Comparison of ENCODE assay signal across 20 mouse cellular contexts in the genomic region with DNA sequence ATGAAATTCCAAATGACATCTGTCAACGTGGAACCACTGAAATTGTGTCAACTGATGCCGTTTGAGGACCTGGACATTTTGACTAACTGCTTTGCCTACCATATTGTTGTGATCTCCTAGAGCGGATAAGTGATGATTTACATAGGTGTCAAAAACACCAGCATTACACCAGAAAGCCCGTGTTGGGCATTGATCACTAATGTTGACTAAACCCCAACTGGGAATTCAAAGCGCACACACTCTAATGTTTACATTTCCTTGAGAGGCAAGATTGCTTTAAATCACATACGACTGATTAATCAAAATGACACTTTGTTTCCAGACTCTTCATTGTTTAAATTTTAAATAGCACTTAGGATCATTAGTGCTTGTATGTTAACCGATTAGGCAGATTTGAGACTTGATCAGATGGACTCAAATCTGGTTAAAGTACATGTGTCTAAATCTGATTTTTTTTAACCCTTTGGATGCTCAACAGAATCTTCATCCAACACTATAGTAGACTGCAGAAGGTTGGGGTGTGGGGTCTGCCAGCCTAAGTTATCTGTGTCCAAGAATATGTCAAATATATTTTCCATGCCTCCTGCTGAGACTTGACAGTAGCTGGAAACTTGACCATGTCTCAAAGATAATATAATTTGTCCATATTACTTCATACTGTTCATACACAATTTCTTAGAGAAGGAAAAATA.
DNase-seq lines count a peak whose midpoint lies in the region; ATAC-seq lines count a peak whose summit lies in the region.
"Had no signal": no experiment of that assay in that cellular context is flagged by ENCODE, and none has a peak within 500 bp of the region (broad histone marks: within the 10 kb centered on the region; RNA-seq: fewer than 3 reads in every experiment).

No protein-coding gene starts in this region.

- DNase-seq in forebrain, embryonic 14.5 days (ENCODE audit: low spot score), result peak; percentile 33
- no peak for DNase-seq in forebrain, embryonic 11.5 days (ENCODE audit: low spot score)
- peak; percentile 83 for DNase-seq in midbrain, embryonic 11.5 days (ENCODE audit: low spot score, missing footprints)
- no peak for DNase-seq in adrenal gland, postnatal 36 days
- DNase-seq: adrenal gland, postnatal 10 days; cerebellum, adult 18-20 months; cerebellum, adult 9-11 months; cerebellum, postnatal 36 days; gastrocnemius, adult 2 months; gastrocnemius, postnatal 25 days; heart, postnatal 10 days; heart, postnatal 4 days; kidney, adult 11 months had no signal

- H3K4me3 ChIP-seq in forebrain, embryonic 14.5 days (ENCODE audit: low read depth, low read length), result no peak overlapping the region
- H3K4me3 ChIP-seq in forebrain, embryonic 11.5 days (ENCODE audit: low read depth, low read length), result no peak overlapping the region
- H3K4me3 ChIP-seq in midbrain, embryonic 11.5 days (ENCODE audit: low read depth, low read length), result no peak overlapping the region
- no peak overlapping the region for H3K4me3 ChIP-seq in midbrain, embryonic 13.5 days (replicated peaks)
- no peak overlapping the region for H3K4me3 ChIP-seq in forebrain, embryonic 16.5 days (replicated peaks; ENCODE audit: low read length)
- H3K4me3 ChIP-seq: embryonic facial prominence, embryonic 15.5 days; erythroblast, embryonic 14.5 days; gastrocnemius, adult 2 months; heart, embryonic 10.5 days; hindbrain, embryonic 12.5 days had no signal

- no peaks in the 10 kb centered on the region for H3K27me3 ChIP-seq in forebrain, embryonic 14.5 days (replicated peaks; ENCODE audit: control insufficient read depth, insufficient read depth, low read length)
- no peaks in the 10 kb centered on the region for H3K27me3 ChIP-seq in forebrain, embryonic 11.5 days (ENCODE audit: control insufficient read depth, insufficient read depth, low read length)
- no peaks in the 10 kb centered on the region for H3K27me3 ChIP-seq in midbrain, embryonic 11.5 days (ENCODE audit: control insufficient read depth, insufficient read depth, low read length)
- H3K27me3 ChIP-seq in midbrain, embryonic 13.5 days, result no peaks in the 10 kb centered on the region
- H3K27me3 ChIP-seq in forebrain, embryonic 16.5 days (replicated peaks; ENCODE audit: control insufficient read depth, insufficient read depth, low read length), result no peaks in the 10 kb centered on the region
- H3K27me3 ChIP-seq: embryonic facial prominence, embryonic 15.5 days; hindbrain, embryonic 12.5 days had no signal

- peak; percentile 26; the same call in 1 of the 2 replicates for ATAC-seq in forebrain, embryonic 14.5 days
- no peak for ATAC-seq in forebrain, embryonic 11.5 days (replicated peaks; ENCODE audit: low FRiP score)
- ATAC-seq in midbrain, embryonic 11.5 days (ENCODE audit: low FRiP score), result no peak
- no peak for ATAC-seq in midbrain, embryonic 13.5 days
- peak; percentile 75 for ATAC-seq in forebrain, embryonic 16.5 days
- ATAC-seq: hindbrain, postnatal 0 days had no signal

- H3K36me3 ChIP-seq in forebrain, embryonic 14.5 days (ENCODE audit: control insufficient read depth, insufficient read depth, low read length), result no peaks in the 10 kb centered on the region
- H3K36me3 ChIP-seq in forebrain, embryonic 11.5 days (ENCODE audit: control insufficient read depth, insufficient read depth, low read length), result no peaks in the 10 kb centered on the region
- no peaks in the 10 kb centered on the region for H3K36me3 ChIP-seq in midbrain, embryonic 11.5 days (ENCODE audit: control insufficient read depth, insufficient read depth, low read length)
- no peaks in the 10 kb centered on the region for H3K36me3 ChIP-seq in midbrain, embryonic 13.5 days
- no peaks in the 10 kb centered on the region for H3K36me3 ChIP-seq in forebrain, embryonic 16.5 days (ENCODE audit: control insufficient read depth, insufficient read depth)
- H3K36me3 ChIP-seq: embryonic facial prominence, embryonic 15.5 days; heart, embryonic 10.5 days; hindbrain, embryonic 12.5 days had no signal

- no peak overlapping the region for H3K9ac ChIP-seq in forebrain, embryonic 14.5 days (ENCODE audit: low read length)
- no peak overlapping the region for H3K9ac ChIP-seq in forebrain, embryonic 11.5 days (ENCODE audit: low read length)
- H3K9ac ChIP-seq in midbrain, embryonic 11.5 days (ENCODE audit: low read length), result no peak overlapping the region
- H3K9ac ChIP-seq in midbrain, embryonic 13.5 days (replicated peaks), result no peak overlapping the region
- no peak overlapping the region for H3K9ac ChIP-seq in forebrain, embryonic 16.5 days (replicated peaks; ENCODE audit: low read depth, low read length)
- H3K9ac ChIP-seq: embryonic facial prominence, embryonic 15.5 days; hindbrain, embryonic 12.5 days had no signal

- H3K4me2 ChIP-seq in forebrain, embryonic 14.5 days (ENCODE audit: low read length), result no peak overlapping the region
- H3K4me2 ChIP-seq in forebrain, embryonic 11.5 days (ENCODE audit: low read depth, low read length, severe bottlenecking), result no peak overlapping the region
- no peak overlapping the region for H3K4me2 ChIP-seq in midbrain, embryonic 11.5 days
- H3K4me2 ChIP-seq in midbrain, embryonic 13.5 days (replicated peaks), result no peak overlapping the region
- no peak overlapping the region for H3K4me2 ChIP-seq in forebrain, embryonic 16.5 days (ENCODE audit: low read length)
- H3K4me2 ChIP-seq: embryonic facial prominence, embryonic 15.5 days; hindbrain, embryonic 12.5 days had no signal

- WGBS in forebrain, embryonic 14.5 days, result 71% methylated on average over 7 of the region's 7 CpGs
- 87% methylated on average over 7 of the region's 7 CpGs for WGBS in forebrain, embryonic 11.5 days
- 80% methylated on average over 7 of the region's 7 CpGs for WGBS in midbrain, embryonic 11.5 days
- 82% methylated on average over 7 of the region's 7 CpGs for WGBS in midbrain, embryonic 13.5 days
- 52% methylated on average over 7 of the region's 7 CpGs for WGBS in forebrain, embryonic 16.5 days

- no peak overlapping the region for H3K27ac ChIP-seq in forebrain, embryonic 14.5 days (ENCODE audit: low read depth, low read length)
- no peak overlapping the region for H3K27ac ChIP-seq in forebrain, embryonic 11.5 days (ENCODE audit: low read depth, low read length)
- H3K27ac ChIP-seq in midbrain, embryonic 11.5 days (ENCODE audit: low read depth, low read length), result no peak overlapping the region
- H3K27ac ChIP-seq in midbrain, embryonic 13.5 days, result no peak overlapping the region
- H3K27ac ChIP-seq in forebrain, embryonic 16.5 days (ENCODE audit: low read length), result peak overlapping the region; percentile 6; the same call in 1 of the 2 replicates
- H3K27ac ChIP-seq: embryonic facial prominence, embryonic 15.5 days; gastrocnemius, adult 2 months; heart, embryonic 10.5 days; hindbrain, embryonic 12.5 days; hindbrain, postnatal 0 days had no signal

- no peaks in the 10 kb centered on the region for H3K9me3 ChIP-seq in forebrain, embryonic 14.5 days (replicated peaks; ENCODE audit: control insufficient read depth, low read length)
- no peaks in the 10 kb centered on the region for H3K9me3 ChIP-seq in forebrain, embryonic 11.5 days (ENCODE audit: control insufficient read depth, low read length)
- H3K9me3 ChIP-seq in midbrain, embryonic 11.5 days (ENCODE audit: control insufficient read depth, low read length), result no peaks in the 10 kb centered on the region
- H3K9me3 ChIP-seq in midbrain, embryonic 13.5 days, result no peaks in the 10 kb centered on the region
- no peaks in the 10 kb centered on the region for H3K9me3 ChIP-seq in forebrain, embryonic 16.5 days (ENCODE audit: control insufficient read depth, low read length)
- H3K9me3 ChIP-seq: embryonic facial prominence, embryonic 15.5 days; heart, embryonic 10.5 days; hindbrain, embryonic 12.5 days had no signal

- no peaks in the 10 kb centered on the region for H3K4me1 ChIP-seq in forebrain, embryonic 14.5 days (ENCODE audit: control insufficient read depth, insufficient read depth, low read length)
- H3K4me1 ChIP-seq in forebrain, embryonic 11.5 days (replicated peaks; ENCODE audit: control insufficient read depth, insufficient read depth, low read length), result no peaks in the 10 kb centered on the region
- H3K4me1 ChIP-seq in midbrain, embryonic 11.5 days (ENCODE audit: control insufficient read depth, insufficient read depth, low read length), result no peaks in the 10 kb centered on the region
- H3K4me1 ChIP-seq in midbrain, embryonic 13.5 days (replicated peaks), result no peaks in the 10 kb centered on the region
- H3K4me1 ChIP-seq in forebrain, embryonic 16.5 days (replicated peaks; ENCODE audit: control insufficient read depth, insufficient read depth, low read length), result no peaks in the 10 kb centered on the region; the same call in 1 of the 2 replicates
- H3K4me1 ChIP-seq: embryonic facial prominence, embryonic 15.5 days; heart, embryonic 10.5 days; hindbrain, embryonic 12.5 days had no signal

Comparison
In these comparisons a context has a peak if more than half of its experiments do, and no peak if none do; other contexts are left out.
1. ATAC-seq: peak in forebrain, embryonic 14.5 days (single experiment) and forebrain, embryonic 16.5 days (single experiment); none in forebrain, embryonic 11.5 days (single experiment), midbrain, embryonic 11.5 days (single experiment) and midbrain, embryonic 13.5 days (single experiment).
2. DNase-seq: peak in forebrain, embryonic 14.5 days (single experiment) and midbrain, embryonic 11.5 days (single experiment); none in forebrain, embryonic 11.5 days (single experiment) and adrenal gland, postnatal 36 days (0 of 2).